Mouse (Mus musculus) brown adipose tissue, adult 24 weeks (tissue): ENCODE measurements at regions not wholly inside any gene's neighbourhood (a gene's known extent, or its start where the extent isn't known, plus 50 kb on each side); places are given as distances from the start of the nearest gene placed in this dataset.

Experiments
- H3K27ac ChIP-seq: fragments of 200-500 bp; replicated peaks from 2 replicates; pipeline ENCODE4 v1.5.1; 2012; ENCODE audit warnings: low read depth, mild to moderate bottlenecking, low read length
- H3K4me1 ChIP-seq: fragments of 200-500 bp; 2 replicates; pipeline ENCODE4 v1.6.1; 2012; ENCODE audit warnings: low read length, mixed read lengths; ENCODE audit not compliant: control insufficient read depth, insufficient read depth, insufficient read length
- H3K4me3 ChIP-seq: fragments of 200-500 bp; 2 replicates; pipeline ENCODE4 v1.5.1; 2012; ENCODE audit warnings: low read depth, mild to moderate bottlenecking, low read length, moderate library complexity; ENCODE audit not compliant: insufficient read depth

DNA sequence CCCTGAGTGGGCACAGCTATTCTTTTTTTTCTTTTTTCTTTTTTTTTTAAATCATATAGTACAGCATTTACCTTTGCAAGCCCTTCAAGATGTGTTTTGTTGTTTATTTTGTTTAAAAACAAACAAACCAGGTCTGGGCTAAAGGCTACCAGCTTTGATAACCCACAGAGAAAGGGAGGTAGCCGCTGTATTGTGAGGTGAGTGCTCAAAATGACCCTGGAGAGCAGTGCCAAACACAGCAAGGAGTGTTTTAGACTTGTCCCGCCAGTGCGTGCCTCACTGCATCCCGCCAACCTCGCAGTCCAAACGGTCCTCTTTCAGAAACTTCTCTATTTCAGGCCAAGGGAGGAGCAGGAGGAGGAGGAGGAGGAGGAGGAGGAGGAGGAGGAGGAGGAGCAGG lies 152.0 kb upstream of the Ctnnb1 start:
- H3K27ac ChIP-seq, result peak overlapping the region; percentile 69
- H3K4me3 ChIP-seq, result no peak overlapping the region
- H3K4me1 ChIP-seq, result peaks cover 29% of the 10 kb centered on the region

DNA sequence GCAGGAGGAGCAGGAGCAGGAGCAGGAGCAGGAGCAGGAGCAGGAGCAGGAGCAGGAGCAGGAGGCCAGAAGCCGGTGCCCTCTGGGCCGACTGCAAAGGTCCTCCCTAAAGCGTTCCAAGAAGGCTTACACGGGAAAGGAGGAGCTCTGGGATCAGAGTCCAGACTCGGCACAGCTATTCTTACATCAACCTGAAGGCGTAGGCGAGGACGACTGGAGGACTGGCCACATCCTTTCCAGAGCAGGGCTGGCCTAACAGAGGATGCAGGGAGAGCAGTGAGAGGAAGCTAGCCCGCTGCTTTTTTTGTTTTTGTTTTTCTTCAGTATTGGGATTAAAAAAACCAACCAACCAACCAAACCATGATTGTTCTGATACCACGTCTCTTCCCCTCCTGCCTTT lies 151.5 kb upstream of the Ctnnb1 start:
- Histone ChIP-seq H3K4me1 (peaks cover 29% of the 10 kb centered on the region), H3K4me3 (no peak overlapping the region; the same call in 1 of the 2 replicates), H3K27ac (peak overlapping the region; percentile 96)

DNA sequence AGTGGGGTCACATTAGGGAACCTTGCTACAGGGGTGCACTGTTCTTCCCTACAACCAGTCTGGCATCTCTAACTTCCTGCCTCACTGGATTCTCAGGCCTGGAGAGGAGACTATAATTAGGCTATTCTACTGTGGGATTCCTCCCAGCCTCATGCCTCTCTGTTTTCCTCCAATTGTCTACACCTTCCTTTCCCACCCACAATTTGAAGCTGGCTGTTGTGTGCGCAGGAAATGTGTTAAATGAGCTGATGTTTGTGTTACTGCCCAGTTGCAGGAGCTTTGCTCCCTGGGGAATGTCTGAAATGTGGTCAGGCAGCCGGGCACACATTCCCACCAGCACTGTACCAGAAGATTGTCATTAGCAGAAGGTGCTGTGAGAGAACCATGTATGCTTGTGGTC lies 150.6 kb upstream of the Ctnnb1 start:
- H3K27ac ChIP-seq, result peak overlapping the region; percentile 96
- H3K4me3 ChIP-seq, result no peak overlapping the region
- peaks cover 26% of the 10 kb centered on the region for H3K4me1 ChIP-seq

DNA sequence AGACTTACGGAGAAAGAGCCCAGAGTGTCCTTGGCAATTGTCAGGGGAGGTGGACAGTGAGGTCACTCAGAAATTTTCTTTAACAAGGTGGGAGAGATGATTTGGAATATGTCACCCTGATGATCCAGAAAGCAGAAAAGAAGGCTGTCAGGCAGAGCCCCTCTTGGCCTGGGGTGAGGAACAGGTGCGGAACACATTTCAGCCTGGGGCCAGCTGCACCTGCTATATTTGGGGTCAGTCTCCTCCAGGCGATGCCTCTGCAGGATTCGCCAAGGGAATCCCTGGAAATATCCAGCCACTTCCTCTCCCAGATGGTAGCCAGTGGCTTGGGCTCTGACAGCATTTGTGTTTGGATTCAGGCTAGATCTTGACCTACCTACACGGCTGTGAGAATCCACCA lies 134.8 kb upstream of the Ctnnb1 start:
- peaks cover 4% of the 10 kb centered on the region; the same call in 1 of the 2 replicates for H3K4me1 ChIP-seq
- H3K27ac ChIP-seq, result no peak overlapping the region
- no peak overlapping the region for H3K4me3 ChIP-seq

DNA sequence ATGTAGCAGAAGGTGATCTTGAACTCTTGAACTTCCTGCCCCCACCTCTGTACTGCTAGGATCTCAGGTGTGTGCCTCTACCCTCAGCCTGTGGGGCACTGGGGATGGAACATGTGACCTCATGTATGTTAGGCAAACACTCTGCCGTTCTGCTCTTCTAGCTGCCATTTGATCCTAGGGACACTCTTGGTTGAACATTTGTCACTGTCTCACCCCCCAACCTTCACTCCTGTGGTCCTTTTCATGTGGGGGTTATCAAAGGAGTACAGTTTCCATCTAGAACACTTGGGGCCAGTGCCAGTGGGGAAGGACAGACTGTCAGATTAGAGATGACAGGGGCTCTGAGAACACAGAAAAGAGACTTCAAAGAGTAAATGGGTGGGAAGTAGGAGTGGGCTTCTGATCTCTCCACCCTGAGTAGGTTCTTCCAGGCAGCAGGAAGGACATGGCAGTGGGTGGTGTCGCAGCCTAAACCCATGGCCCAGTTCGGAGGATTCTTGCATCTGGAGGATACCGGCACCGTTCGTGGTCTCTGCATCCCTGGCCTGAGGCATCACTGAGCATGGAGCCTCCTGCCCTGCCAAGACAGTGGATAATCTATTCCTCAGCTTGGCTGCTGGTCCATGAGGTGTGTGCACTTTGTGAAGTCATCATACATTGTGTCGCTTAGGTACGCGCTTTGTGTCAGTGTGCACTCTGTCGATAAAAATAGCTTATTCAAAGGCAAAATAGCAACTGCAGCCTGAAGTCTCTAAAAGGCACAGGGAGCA lies 132.7 kb upstream of the Ctnnb1 start:
- Histone ChIP-seq H3K4me3 (no peak overlapping the region), H3K4me1 (peaks cover 4% of the 10 kb centered on the region; the same call in 1 of the 2 replicates), H3K27ac (peak overlapping the region; percentile 24)

DNA sequence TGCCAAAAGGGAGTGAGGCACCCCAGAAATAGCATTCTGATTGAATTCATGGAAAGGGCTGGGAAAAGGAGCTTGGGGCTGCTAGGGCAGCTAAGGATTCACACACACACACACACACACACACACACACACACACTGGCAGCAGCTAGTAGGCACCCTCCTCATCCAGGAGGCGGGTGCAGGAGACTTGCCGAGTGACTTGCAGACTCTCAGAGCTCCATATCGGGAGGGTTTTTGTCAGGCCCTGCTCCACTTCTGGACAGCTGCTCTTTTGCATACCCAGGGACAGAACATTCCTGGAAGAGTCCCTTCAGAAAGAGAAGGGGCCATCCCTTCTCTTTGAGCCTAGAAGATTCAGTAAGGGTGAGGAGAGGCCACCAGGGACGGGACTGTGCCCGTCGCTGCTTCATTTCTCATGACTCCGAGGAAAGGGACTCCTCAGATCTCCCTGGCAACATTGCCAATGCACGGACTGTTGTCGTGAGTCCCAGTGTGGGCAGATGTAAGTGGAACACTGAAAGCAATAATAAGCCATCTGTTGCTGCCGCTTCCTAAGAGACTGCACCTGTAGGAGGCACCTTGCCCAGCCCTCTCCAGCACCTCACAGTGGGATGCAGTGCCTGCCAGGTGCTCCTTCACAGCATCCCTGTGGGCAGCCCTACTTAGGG lies 130.9 kb upstream of the Ctnnb1 start:
- H3K27ac ChIP-seq, result no peak overlapping the region
- H3K4me3 ChIP-seq, result no peak overlapping the region
- peaks cover 4% of the 10 kb centered on the region; the same call in 1 of the 2 replicates for H3K4me1 ChIP-seq

DNA sequence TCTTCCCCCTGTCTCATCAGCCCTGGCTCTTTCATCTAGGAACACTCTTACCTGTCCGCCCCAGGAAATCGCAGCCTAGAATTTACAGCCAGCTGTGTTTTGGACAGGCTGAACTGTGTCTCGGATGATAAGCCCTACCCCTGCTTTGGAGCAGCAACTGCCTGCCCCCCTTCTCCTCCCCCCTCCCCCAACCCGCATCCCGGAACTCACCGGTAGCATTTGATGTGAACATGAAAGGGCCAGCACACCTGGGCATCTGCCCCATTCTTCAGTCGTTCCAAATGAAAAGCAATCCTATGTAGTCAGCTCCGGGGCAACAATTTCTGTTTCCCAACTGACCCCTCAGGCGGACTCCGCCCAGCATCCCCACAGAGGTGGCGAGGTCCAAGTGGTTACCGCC lies 130.1 kb upstream of the Ctnnb1 start:
- Histone ChIP-seq H3K4me1 (peaks cover 4% of the 10 kb centered on the region; the same call in 1 of the 2 replicates), H3K27ac (no peak overlapping the region), H3K4me3 (no peak overlapping the region)

DNA sequence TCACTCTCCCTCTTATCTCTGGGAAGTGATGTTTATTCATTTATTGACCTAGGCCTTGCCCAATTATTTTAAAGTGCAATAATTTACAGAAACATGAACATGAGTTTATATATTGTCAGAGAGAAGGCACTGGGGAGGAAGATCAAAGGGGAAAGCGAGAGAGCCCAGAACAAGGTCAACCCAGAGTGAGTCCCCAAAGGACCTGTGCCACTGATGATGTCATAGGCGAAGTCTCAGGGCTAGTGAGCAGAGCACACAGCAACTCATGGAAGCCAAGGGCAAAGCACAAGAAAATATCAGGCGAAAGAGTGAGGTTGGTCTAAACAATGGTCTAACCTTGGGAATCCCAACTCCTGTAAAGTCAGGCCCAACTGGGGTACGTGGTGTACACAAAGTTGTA lies 126.4 kb upstream of the Ctnnb1 start:
- H3K27ac ChIP-seq, result no peak overlapping the region
- no peak overlapping the region for H3K4me3 ChIP-seq

DNA sequence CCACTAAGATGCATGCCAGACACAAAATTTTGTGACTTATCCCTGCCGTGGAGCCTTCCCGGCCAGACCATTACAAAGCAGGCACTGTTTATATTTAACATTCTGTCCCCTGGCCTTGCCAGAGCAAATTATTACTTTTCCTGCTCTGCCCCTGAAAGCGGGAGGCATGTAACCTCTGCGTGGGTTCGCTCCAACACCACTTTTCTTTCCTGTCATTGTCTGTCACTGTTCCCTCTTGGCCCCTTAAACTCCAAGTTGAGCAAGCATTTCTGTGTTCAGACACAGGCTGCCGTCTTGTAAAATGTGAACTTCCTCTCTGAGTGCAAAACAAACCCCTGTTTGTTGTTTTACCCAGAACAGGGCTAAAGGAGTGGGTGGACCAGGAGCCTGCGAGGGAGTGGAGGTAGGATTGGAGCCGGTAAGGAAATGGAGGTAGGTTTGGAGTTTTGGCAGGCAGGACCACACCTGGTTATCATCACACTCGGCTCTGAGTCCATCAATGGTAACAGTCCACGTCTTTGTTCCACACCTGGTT lies 124.2 kb upstream of the Ctnnb1 start:
- no peak overlapping the region for H3K4me3 ChIP-seq
- peaks cover 22% of the 10 kb centered on the region for H3K4me1 ChIP-seq
- H3K27ac ChIP-seq, result peak overlapping the region; percentile 42

More for the DNA sequence above, 126.4 kb upstream of the Ctnnb1 start:
- H3K4me1 ChIP-seq, result peaks cover 22% of the 10 kb centered on the region

DNA sequence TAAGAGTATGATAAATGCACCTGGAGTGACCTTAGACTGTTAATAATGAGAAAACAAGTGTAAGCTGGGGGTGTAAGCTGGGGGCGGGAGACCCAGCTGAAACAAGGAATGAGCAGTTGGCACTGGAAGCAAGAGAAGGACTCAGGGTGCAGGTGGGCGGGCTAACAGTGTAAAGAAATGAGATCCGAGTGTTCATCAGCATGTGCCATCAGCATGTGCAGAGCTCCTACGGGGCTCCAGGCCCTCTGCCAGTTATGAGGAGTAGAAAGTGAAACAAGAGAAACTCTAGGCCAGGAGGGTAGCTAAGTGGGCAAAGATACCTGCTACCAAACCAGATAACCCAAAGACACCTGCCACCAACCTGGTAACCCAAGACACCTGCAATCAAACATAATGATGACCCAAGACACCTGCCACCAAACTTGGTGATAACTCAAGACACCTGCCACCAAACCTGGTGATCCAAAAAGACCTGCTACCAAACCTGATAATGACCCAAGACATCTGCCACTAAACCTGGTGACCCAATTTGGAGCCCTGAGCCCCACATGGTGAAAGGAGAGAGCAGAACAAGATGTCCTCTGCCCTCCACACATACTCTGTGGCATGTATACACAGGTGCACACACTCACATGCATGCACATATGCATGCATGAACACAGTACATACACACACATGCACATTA lies 120.1 kb upstream of the Ctnnb1 start:
- Histone ChIP-seq H3K27ac (no peak overlapping the region), H3K4me1 (peaks cover 22% of the 10 kb centered on the region)

DNA sequence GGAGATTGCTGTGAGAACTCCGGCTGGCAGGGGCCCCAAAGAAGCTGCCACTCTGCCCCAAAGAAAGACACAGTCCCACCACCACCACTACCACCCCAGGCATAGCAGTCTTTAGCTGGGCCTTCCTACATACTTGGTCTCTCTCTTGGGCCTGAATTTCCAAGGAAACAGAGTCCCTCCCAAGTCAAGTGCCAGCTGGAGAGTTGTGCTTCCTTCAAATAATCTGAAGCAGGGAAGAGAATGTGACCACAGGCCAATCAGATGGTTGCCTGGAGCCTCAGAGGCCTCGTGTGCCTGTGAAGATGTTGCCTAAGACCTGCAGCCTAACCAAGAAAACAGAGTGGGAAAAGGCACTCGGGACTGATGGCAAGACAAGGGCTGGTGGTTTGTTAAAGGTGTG lies 117.5 kb upstream of the Ctnnb1 start:
- peaks cover 5% of the 10 kb centered on the region for H3K4me1 ChIP-seq
- H3K4me3 ChIP-seq, result no peak overlapping the region
- H3K27ac ChIP-seq, result no peak overlapping the region

More for the DNA sequence above, 120.1 kb upstream of the Ctnnb1 start:
- H3K4me3 ChIP-seq, result no peak overlapping the region

DNA sequence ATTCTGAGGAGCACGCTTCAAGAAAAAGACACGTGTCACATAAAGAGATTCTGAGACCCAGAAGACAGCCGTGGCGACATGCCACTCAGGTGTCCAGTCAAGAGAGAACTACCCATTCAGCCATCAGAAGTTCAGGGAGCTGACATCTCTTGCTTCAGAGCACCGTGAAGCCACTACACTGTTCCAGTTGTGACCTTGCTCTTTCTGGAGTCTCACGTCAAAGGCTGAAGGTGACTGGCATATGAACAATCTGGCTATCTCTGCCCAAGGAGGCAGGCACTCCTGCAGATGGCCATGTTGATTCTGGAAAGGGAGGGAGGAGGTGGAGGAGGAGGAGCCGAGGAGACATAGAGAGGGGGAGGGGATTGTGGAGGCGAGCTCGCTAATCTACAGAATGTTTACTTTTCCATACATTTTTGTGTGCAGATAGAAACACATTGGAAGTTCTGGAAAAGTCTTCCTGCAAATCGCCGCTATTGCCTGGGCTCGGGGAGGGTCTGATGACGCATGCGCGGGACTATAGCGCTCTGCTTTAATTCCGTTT lies 116.3 kb upstream of the Ctnnb1 start:
- Histone ChIP-seq H3K4me3 (no peak overlapping the region), H3K4me1 (no peaks in the 10 kb centered on the region), H3K27ac (no peak overlapping the region)

DNA sequence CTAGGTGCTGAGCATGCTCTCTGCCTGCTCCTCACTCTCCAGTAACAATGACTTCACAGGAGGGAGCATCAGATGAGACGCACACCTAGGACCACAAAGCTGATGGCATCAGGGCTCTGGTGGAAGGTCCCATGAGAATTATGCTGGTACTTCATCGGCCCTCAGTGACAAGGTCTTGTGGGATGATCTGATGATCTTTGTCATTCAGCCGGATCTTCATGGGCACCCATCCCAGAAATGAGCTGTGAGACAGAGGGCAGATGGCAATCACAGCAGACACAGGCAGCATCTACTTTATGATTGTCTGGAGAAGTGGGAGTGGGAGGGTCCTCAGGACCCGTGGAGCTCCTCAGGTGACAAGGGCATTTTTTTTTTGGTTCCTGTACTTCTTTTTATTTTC lies 114.7 kb upstream of the Ctnnb1 start:
- no peak overlapping the region for H3K4me3 ChIP-seq
- H3K27ac ChIP-seq, result no peak overlapping the region

DNA sequence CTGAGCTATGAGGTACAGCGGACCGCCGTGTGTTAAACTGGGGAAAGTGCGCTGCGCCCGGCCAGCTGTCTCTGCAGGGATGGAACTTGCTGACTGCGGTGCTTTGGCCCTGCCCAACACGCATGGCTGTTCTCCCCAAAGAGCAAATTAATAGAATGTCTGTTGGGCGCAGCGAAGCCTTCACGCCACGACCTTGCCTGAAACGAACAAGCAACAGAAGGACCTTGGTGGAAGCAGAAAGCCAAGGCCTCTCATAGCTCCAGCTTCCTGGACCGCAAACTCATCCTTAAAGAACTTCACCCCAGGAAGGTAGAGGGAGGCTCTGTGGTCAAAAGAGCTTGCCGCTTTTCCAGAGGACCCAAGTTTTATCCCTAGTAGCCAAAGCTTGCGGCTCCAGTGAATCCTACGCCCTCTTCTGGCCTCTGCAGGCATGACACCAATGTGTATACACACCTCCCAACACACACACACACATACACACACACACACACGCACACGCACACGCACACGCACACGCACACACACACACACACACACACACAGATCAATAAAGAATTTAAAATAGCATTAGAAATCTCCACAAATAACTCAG lies 110.2 kb upstream of the Ctnnb1 start:
- Histone ChIP-seq H3K27ac (no peak overlapping the region), H3K4me1 (no peaks in the 10 kb centered on the region), H3K4me3 (no peak overlapping the region)

More for the DNA sequence above, 114.7 kb upstream of the Ctnnb1 start:
- no peaks in the 10 kb centered on the region for H3K4me1 ChIP-seq

DNA sequence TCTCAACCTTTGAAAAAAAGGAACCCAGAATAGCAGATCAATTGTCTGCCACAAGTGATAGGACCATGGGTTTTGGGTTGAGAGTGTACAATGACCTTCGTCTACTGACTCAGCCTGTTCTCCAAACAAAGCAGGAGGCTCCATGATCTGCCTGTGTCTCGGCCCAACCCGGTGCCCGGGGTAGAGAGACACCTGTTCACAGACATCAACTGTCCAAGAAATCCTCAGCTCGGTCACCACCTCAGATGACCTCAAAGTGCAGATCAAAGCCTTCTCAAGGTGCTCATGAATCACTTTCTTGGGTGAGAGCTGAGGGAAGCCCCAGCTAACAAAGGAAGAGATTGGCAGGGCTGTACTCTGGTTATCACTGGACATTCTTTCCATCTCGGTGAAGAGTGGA lies 108.1 kb upstream of the Ctnnb1 start:
- Histone ChIP-seq H3K27ac (no peak overlapping the region), H3K4me1 (no peaks in the 10 kb centered on the region), H3K4me3 (no peak overlapping the region)
